Mouse (Mus musculus): ENCODE data around the gene Rapgef1.
"Not testable (repeated sequence)": the region's sequence is repeated elsewhere in the genome, so short reads cannot be mapped to it uniquely, and the experiment has no call there.

Gene Rapgef1

DNA sequence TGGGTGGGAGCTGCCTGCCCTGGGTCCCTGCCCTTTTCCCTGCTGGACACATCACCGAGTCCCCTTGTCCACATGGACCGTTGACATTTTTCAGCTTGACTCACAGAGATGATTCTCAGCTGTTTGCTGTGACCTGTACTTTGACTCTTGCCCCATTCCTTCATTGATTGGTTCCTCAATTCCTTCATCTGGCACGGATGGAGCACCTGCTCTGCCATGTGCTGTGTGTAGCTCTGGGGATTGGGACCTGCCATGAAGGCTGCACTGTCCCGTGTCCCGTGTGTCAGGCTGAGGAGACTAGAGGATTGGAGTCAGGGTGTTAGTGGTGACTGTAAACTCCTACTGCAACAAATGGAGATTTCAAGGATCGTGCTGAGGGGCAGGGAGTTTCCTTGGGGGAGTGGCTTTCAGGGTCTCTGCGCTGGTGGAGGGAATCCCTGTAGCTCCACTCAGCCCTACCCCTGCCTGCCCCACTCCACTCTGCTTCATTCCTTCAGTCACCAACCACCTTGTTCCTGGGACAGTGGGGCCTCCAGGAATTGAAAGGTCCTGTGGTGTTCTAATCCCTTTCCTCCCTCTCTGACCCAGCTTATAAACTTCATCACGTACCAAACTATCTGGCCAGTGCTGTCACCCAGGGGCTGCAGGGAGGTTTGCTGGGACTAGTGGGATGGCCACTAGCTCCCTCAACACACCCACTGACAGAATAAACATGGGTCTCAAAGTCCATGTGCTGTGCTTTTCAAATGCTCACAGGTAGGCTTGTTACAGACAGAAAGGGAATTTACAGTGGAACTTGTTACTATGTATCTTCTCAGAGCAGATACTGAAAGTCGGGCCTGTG, 3.9 kb downstream of the Rapgef1 start:
- DNase-seq (ENCODE audit: low spot score in 2 of 2), result no peak

DNA sequence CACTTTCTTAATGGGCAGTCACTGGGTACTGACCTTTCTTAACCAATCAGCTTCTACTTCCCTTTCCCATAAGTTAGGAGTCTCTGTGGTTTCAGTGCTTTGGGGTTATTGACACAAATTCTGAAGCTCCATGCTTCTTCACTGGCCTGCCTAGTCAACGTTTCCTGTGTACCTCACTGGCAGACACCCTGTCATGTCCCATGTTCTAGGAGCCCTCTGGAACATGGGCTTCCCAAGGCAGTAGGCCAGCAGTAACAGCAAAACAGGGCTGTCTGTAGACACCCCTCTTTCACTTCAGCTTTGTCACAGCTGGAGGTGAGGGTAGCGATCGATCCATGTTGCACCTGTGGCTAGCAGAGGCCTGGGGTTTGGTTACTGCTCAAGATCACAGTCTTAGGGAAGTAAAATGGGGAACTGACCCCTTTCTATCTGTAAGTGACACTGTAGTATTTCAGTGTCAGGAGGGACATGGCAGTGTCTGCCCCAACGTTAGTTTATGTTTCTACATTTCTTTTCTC, 4.6 kb downstream of the Rapgef1 start:
- no peak for DNase-seq (ENCODE audit: low spot score in 2 of 2)

DNA sequence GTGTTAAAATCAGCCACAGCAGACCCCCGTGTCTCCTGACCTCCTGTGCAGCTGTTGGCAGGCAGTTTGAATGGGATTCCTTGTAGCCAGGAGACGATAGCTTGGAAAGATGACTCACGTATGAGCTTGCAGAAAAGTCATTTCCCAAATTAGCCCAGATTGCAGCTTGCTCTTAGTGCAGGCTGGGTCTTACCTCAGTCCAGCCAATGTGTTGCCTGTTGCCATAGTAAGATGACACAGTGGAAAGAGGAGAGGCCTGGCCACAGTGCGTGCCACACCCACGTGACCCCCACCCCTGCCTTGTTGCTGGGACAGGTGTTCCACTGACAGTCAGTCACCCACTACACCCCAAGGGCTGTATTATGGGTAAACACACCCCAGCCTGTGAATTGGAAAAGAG, 5.2 kb downstream of the Rapgef1 start:
- DNase-seq (ENCODE audit: low spot score in 2 of 2), result no peak

DNA sequence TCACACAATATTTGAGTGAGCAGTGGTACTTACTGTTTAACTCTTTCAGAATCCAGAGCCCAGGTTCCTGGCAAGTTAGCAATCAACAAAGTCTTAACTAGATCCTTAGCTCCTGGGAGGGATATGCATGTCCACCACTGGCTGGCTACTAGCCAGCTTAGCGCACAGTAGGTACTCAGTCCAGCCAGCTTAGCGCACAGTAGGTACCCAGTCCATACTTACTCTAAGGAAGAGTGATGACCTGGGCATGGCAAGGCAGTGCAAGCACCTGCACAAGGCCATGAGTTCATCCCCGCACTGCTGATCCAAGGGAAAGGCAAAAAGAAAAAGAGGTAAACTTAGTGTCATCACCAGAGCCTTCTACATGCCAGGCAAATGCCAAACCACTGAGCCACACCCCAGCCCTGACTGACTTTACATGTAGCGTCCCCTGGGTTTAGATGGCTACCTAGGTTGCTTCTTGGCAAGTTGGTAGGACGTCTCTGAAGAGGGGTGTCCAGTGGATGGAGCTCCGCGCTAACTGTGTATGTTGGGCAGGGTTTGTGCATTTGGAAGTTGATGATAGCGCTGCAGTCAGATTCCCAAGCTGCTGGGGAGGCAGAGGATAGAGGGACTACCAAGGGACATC, 6.2 kb downstream of the Rapgef1 start:
- DNase-seq (ENCODE audit: low spot score in 2 of 2), result no peak

GRCm38 (mm10) chr2:29627337-29627736, 7.8 kb downstream of the Rapgef1 start:
- no peak for DNase-seq (ENCODE audit: low spot score in 2 of 2)

GRCm38 (mm10) chr2:29628186-29628585, 8.7 kb downstream of the Rapgef1 start:
- DNase-seq (ENCODE audit: low spot score in 2 of 2), result no peak

DNA sequence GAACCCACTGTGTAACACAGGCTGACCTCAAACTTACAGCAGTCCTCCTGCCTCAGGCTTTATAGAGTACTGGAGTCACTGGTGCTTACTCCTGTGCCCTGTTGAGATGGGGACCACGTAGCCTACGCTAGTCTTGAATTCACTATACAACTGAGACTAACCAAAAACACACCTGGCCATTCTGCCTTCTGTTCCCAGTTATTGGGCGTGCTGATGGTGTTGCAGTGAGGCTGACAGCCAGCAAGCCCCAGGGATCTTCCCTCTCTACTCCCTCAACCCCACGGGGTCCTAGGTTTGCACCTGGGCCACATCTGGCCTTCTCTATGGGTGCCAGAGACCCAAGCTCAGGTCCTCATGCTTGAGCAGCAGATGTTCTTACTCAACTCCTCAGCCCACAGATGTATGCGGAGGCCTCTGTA, 9.3 kb downstream of the Rapgef1 start:
- DNase-seq (ENCODE audit: low spot score in 2 of 2), result no peak

GRCm38 (mm10) chr2:29629311-29629710, 9.8 kb downstream of the Rapgef1 start:
- no peak for DNase-seq (ENCODE audit: low spot score in 2 of 2)

- DNase-seq (ENCODE audit: low spot score in 2 of 2), result no peak
Measured at GRCm38 (mm10) chr2:29630141-29630771, 10.7 kb downstream of the Rapgef1 start.

- no peak for DNase-seq (ENCODE audit: low spot score in 2 of 2)
Measured at GRCm38 (mm10) chr2:29631020-29631419, 11.5 kb downstream of the Rapgef1 start.

- not testable (repeated sequence) for DNase-seq (ENCODE audit: low spot score in 2 of 2)
Measured at GRCm38 (mm10) chr2:29631564-29632167, 12.1 kb downstream of the Rapgef1 start.

- DNase-seq (ENCODE audit: low spot score in 2 of 2), result no peak
Measured at GRCm38 (mm10) chr2:29632168-29632662, 12.7 kb downstream of the Rapgef1 start.

- no peak for DNase-seq (ENCODE audit: low spot score in 2 of 2)
Measured at GRCm38 (mm10) chr2:29633101-29633554, 13.6 kb downstream of the Rapgef1 start.

- no peak for DNase-seq (ENCODE audit: low spot score in 2 of 2)
Measured at GRCm38 (mm10) chr2:29633782-29634181, 14.3 kb downstream of the Rapgef1 start.

- DNase-seq (ENCODE audit: low spot score in 2 of 2), result no peak
Measured at GRCm38 (mm10) chr2:29634541-29634940, 15.0 kb downstream of the Rapgef1 start.

- no peak for DNase-seq (ENCODE audit: low spot score in 2 of 2)
Measured at GRCm38 (mm10) chr2:29635966-29636507, 16.5 kb downstream of the Rapgef1 start.

GRCm38 (mm10) chr2:29637528-29637927, 18.0 kb downstream of the Rapgef1 start:
- no peak for DNase-seq (ENCODE audit: low spot score in 2 of 2)

DNA sequence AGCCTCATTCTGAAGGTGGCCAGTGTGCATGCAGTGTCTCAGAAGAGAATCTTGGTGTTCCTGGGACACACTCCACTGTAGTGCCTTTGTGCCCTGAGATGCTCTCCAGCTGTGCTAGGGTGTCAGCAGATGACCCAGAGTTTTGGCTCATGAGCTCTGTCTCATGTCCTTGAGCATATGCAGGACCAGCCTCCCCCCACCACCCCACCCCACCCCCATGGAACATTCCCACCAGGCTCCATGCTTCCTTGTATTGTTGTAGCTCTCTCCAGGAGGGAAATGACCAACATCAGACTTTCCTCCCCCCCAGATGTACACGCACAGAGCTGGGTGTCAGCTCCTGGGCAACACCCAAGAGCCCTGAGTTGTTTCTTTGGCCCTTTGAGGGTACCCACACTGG, 19.9 kb downstream of the Rapgef1 start:
- no peak for DNase-seq (ENCODE audit: low spot score in 2 of 2)

GRCm38 (mm10) chr2:29639953-29640743, 20.6 kb downstream of the Rapgef1 start:
- no peak for DNase-seq (ENCODE audit: low spot score in 2 of 2)

GRCm38 (mm10) chr2:29641707-29642106, 22.2 kb downstream of the Rapgef1 start:
- DNase-seq (ENCODE audit: low spot score in 2 of 2), result no peak

DNA sequence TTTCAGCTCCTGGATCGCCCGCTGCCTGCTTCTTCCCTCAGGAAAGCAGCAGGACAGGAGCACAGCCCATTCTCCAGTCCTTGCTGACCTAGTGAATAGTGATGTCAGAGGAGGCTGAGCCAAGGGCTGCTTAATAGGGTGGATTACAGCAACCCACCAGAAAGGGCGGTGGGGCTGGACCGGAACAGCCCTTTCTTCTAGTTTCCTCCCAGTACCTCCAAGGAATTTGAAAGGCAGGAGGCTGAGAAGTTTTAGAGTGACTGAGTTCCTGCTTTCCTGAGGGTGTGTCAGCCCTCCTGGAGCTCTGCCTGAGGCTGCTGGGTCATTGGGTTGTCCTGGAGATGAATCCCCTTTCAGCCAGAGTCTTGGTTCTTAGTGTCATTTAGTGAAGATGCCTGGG, 23.9 kb downstream of the Rapgef1 start:
- DNase-seq (ENCODE audit: low spot score in 2 of 2), result no peak

All from frontal cortex, postnatal 14 days (tissue).